Mouse (Mus musculus) small intestine, adult 2 months (tissue): ENCODE results near the gene Tceal5.

ENCODE experiments used
- CTCF ChIP-seq: fragments of 200-500 bp; IDR thresholded peaks from 2 replicates; pipeline ENCODE4 v1.5.1; 2012; ENCODE audit warnings: low read depth, mild to moderate bottlenecking, control low read depth, inconsistent platforms, low read length, moderate library complexity, mixed read lengths; ENCODE audit not compliant: insufficient replicate concordance, insufficient read length; ENCODE audit errors: extremely low read depth
- POLR2A ChIP-seq: fragments of 200-500 bp; IDR thresholded peaks from 2 replicates; pipeline ENCODE4 v1.6.1; 2012; ENCODE audit warnings: low read depth, mild to moderate bottlenecking, control low read depth, inconsistent platforms, low read length, moderate library complexity

- TF ChIP-seq POLR2A (no peak), CTCF (no peak)
Observed at GRCm38 (mm10) chrX:136227768-136228167, 24.1 kb upstream of the Tceal5 start.
